Mouse (Mus musculus) MEL (cell line): Measurements from ENCODE around the gene Plxnc1. TPM values are rescaled to one million over a fixed set of nuclear protein-coding genes. Genes with fewer than 3 reads are reported as not detected.

Experiments
- DNase-seq: peaks from one replicate; pipeline ENCODE4 v3.0.0; 2011; ENCODE audit warnings: low read depth, low spot score
- H3K27ac ChIP-seq: 2 replicates; pipeline ENCODE4 v1.5.1; 2012; ENCODE audit warnings: low read depth, mild to moderate bottlenecking, control low read depth, low read length, moderate library complexity; ENCODE audit not compliant: control insufficient read depth
- H3K27me3 ChIP-seq, 2 experiments: fragments of 150-350 bp in 1 of 2; sonication (generic) in 1 of 2; 2 replicates each; pipeline ENCODE4 v1.6.1; 2012; ENCODE audit warnings: low read length in 2 of 2, mild to moderate bottlenecking in 2 of 2, improper control_type of control experiment in 1 of 2, moderate library complexity in 1 of 2; ENCODE audit not compliant: insufficient read depth in 2 of 2, control insufficient read depth in 1 of 2
- H3K36me3 ChIP-seq, 2 experiments: 2 replicates each; pipeline ENCODE4 v1.6.1; 2012 to 2014; ENCODE audit warnings: low read length in 2 of 2, improper control_type of control experiment in 1 of 2, inconsistent platforms in 1 of 2, mild to moderate bottlenecking in 1 of 2; ENCODE audit not compliant: insufficient read depth in 2 of 2, control insufficient read depth in 1 of 2
- H3K4me1 ChIP-seq, 2 experiments: fragments of 150-350 bp in 1 of 2; sonication (generic) in 1 of 2; 2 replicates each; pipeline ENCODE4 v1.6.1; 2012; ENCODE audit warnings: low read length in 2 of 2, improper control_type of control experiment in 1 of 2, mild to moderate bottlenecking in 1 of 2; ENCODE audit not compliant: insufficient read depth in 2 of 2, control insufficient read depth in 1 of 2
- H3K4me3 ChIP-seq, 2 experiments: fragments of 150-350 bp in 1 of 2; sonication (generic) in 1 of 2; 2 replicates each; pipeline ENCODE4 v1.5.1; 2012; ENCODE audit warnings: low read depth in 2 of 2, low read length in 2 of 2, mild to moderate bottlenecking in 2 of 2, moderate library complexity in 2 of 2, control low read depth in 1 of 2, improper control_type of control experiment in 1 of 2; ENCODE audit not compliant: control insufficient read depth in 1 of 2, insufficient read depth in 1 of 2
- H3K79me2 ChIP-seq: 2 replicates; pipeline ENCODE4 v1.6.1; 2012; ENCODE audit warnings: mild to moderate bottlenecking, low read length, moderate library complexity; ENCODE audit not compliant: control insufficient read depth, poor library complexity, insufficient read depth
- H3K9ac ChIP-seq: 2 replicates; pipeline ENCODE4 v1.6.1; 2012; ENCODE audit warnings: low read depth, mild to moderate bottlenecking, control low read depth, low read length, moderate library complexity; ENCODE audit not compliant: control insufficient read depth, poor library complexity, severe bottlenecking
- H3K9me3 ChIP-seq: fragments of 150-350 bp; sonication (generic); replicated peaks from 2 replicates; pipeline ENCODE4 v1.6.1; 2012; ENCODE audit warnings: mild to moderate bottlenecking, low read length, improper control_type of control experiment, moderate library complexity; ENCODE audit not compliant: insufficient read depth
- BHLHE40 ChIP-seq: IDR thresholded peaks from 2 replicates; pipeline ENCODE4 v1.6.1; 2012; ENCODE audit warnings: low read depth, mild to moderate bottlenecking, inconsistent platforms, low read length, improper control_type of control experiment, borderline replicate concordance
- EP300 ChIP-seq, 2 experiments: IDR thresholded peaks; 2 replicates each; pipeline ENCODE4 v1.6.1; 2011; ENCODE audit warnings: improper control_type of control experiment in 2 of 2, low read length in 2 of 2, low read depth in 1 of 2, mild to moderate bottlenecking in 1 of 2
- ETS1 ChIP-seq: IDR thresholded peaks from 2 replicates; pipeline ENCODE4 v1.6.1; 2012; ENCODE audit warnings: low read depth, mild to moderate bottlenecking, inconsistent platforms, low read length, improper control_type of control experiment, moderate library complexity
- GATA1 ChIP-seq: IDR thresholded peaks from 2 replicates; pipeline ENCODE4 v1.6.1; 2011; ENCODE audit warnings: low read depth, low read length, improper control_type of control experiment
- MEF2A ChIP-seq: IDR thresholded peaks from 2 replicates; pipeline ENCODE4 v1.6.1; 2014; ENCODE audit warnings: low read depth, mild to moderate bottlenecking, inconsistent platforms, low read length, improper control_type of control experiment; ENCODE audit not compliant: poor library complexity, insufficient replicate concordance, severe bottlenecking; ENCODE audit errors: extremely low read depth
- MYB ChIP-seq: IDR thresholded peaks from 2 replicates; pipeline ENCODE4 v1.6.1; 2011; ENCODE audit warnings: mild to moderate bottlenecking, low read depth, low read length, improper control_type of control experiment
- POLR2A ChIP-seq, 2 experiments: IDR thresholded peaks; 2 replicates each; pipeline ENCODE4 v1.6.1; 2011 to 2012; ENCODE audit warnings: low read length in 2 of 2, mild to moderate bottlenecking in 2 of 2, control low read depth in 1 of 2, improper control_type of control experiment in 1 of 2, low read depth in 1 of 2, moderate library complexity in 1 of 2; ENCODE audit not compliant: control insufficient read depth in 1 of 2, insufficient read depth in 1 of 2, poor library complexity in 1 of 2
- SIN3A ChIP-seq: IDR thresholded peaks from 2 replicates; pipeline ENCODE4 v1.6.1; 2012; ENCODE audit warnings: low read length, improper control_type of control experiment, inconsistent platforms
- TAL1 ChIP-seq: IDR thresholded peaks from 2 replicates; pipeline ENCODE4 v1.6.1; 2012; ENCODE audit warnings: mild to moderate bottlenecking, inconsistent platforms, low read length, moderate library complexity, mixed read lengths
- TBP ChIP-seq: IDR thresholded peaks from 2 replicates; pipeline ENCODE4 v1.8.0; 2011; ENCODE audit warnings: low read depth, low read length, improper control_type of control experiment
- TCF12 ChIP-seq: IDR thresholded peaks from 2 replicates; pipeline ENCODE4 v1.6.1; 2014; ENCODE audit warnings: low read depth, mild to moderate bottlenecking, inconsistent platforms, low read length, improper control_type of control experiment, moderate library complexity
- ZKSCAN1 ChIP-seq: IDR thresholded peaks from 2 replicates; pipeline ENCODE4 v1.6.1; 2012; ENCODE audit warnings: low read depth, mild to moderate bottlenecking, inconsistent platforms, low read length, improper control_type of control experiment, moderate library complexity
- ZMIZ1 ChIP-seq: IDR thresholded peaks from 2 replicates; pipeline ENCODE4 v1.6.1; 2012; ENCODE audit warnings: low read depth, mild to moderate bottlenecking, inconsistent platforms, low read length, improper control_type of control experiment, moderate library complexity
- polyA plus RNA-seq, 2 experiments: library from polyadenylated mRNA; stranded (reverse) in 1 of 2; unstranded in 1 of 2; fragments of >175 nt in 1 of 2; fragments of >200 nt in 1 of 2; gene quantifications; 2 replicates each; pipeline versions ENCODE4 v1.2.1 to v1.2.4; 2012; ENCODE audit warnings: low replicate concordance in 2 of 2, low read depth in 1 of 2; ENCODE audit not compliant: insufficient read length in 2 of 2, insufficient read depth in 1 of 2, missing spikeins in 1 of 2
- total RNA-seq: library from RNA; depleted of rRNA; stranded (reverse); fragments of 300-350 nt; gene quantifications from 2 replicates; pipeline ENCODE4 v1.2.3, GENCODE M21; 2012

The Plxnc1 gene
- total and polyA plus RNA-seq, 3 experiments: 15.1 to 30.1 TPM; not detected in 1

DNA sequence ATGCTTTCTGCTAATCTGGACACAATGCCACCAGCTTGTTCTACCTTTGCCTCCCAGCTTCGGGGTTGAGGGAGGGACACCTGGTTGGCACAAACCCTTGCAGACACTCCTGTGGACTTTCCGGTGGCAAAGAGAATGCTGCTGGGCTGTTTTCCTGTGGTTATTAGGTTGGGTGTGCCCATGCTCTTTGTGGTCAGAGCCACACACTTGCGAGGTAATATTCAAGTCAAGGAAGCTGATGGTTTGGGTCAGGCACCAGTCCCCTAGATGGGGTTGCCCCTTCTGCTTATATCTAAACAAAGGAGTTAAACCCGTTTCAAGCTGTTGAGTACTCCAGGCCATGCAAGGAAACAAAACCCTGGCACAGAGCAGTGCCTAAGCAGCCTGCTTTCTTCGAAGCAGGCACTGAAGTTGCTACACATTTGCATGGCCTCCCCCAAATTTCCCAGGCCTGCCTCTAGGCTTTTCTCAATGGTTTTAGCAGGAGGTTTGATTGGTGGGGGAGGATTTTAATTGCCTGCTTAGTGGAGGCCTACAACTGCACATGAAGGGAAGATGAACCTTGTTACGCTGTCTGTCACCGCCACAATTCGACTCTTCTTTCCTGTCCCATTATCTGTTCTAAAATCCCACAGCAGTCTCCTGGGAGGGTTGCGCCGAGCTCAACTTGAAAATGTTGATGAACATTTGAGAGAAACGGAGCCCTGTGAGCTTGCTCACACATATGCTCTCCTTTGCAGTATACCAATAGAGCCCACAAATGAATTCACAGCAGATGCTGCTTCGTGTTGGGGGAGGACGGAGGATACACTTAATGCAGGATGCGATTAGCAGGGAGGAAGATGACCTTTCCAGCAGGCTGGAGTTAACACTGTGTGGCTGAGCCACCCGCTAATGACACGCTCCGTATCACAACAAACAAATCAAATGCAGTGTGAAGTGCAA, 132.5 kb downstream of the Plxnc1 start:
- no peak overlapping the region for H3K4me3 ChIP-seq
- TF ChIP-seq TBP (no peak), MEF2A (no peak)
- no peak overlapping the region for H3K27ac ChIP-seq
- H3K4me1 ChIP-seq: peaks cover 0 to 6% of the 10 kb centered on the region in 2 experiments; a peak in 1 of 4 replicates
- no peaks in the 10 kb centered on the region for H3K9me3 ChIP-seq
- H3K27me3 ChIP-seq: no peaks in the 10 kb centered on the region
- DNase-seq: no peak
- no peak overlapping the region for H3K9ac ChIP-seq
- no peaks in the 10 kb centered on the region for H3K79me2 ChIP-seq
- H3K36me3 ChIP-seq: peaks cover 0 to 9% of the 10 kb centered on the region in 2 experiments; a peak in 3 of 4 replicates

DNA sequence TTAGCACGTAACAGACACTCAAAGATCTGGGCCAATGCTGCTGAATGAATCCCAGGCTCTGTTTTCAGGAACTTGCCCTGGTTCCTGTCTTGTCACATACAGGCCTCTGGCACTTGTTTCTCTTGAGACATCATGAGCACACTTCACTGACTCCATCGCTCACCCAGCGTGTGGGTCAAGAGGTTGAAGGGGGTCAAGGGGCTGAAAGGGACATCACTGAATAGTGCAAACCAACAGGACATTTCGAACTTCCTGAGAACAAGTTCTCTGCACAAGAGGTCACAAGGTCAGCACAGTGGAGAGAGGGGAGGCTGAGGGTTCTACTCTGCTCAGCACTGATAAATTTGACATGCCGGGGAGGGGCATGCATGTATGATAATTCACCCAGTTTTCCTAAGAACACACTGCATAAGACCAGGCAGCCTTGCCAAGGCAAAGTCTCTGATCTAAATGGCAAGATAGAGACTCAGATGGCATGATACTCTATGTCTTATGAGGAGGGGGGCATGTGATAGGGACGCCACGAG, 134.6 kb downstream of the Plxnc1 start:
- DNase-seq: no peak
- H3K9me3 ChIP-seq: no peaks in the 10 kb centered on the region
- no peak overlapping the region for H3K9ac ChIP-seq
- no peak overlapping the region for H3K27ac ChIP-seq
- H3K79me2 ChIP-seq: no peaks in the 10 kb centered on the region
- peaks cover 0 to 11% of the 10 kb centered on the region in 2 experiments; a peak in 3 of 4 replicates for H3K36me3 ChIP-seq
- H3K4me1 ChIP-seq: peaks cover 0 to 6% of the 10 kb centered on the region in 2 experiments; a peak in 1 of 4 replicates
- no peaks in the 10 kb centered on the region for H3K27me3 ChIP-seq
- TF ChIP-seq ZKSCAN1: no peak
- 0 out of 4 replicates have a peak, but pooled peaks of 1 of the 2 experiments have one; percentile 13 for TF ChIP-seq EP300 (IDR thresholded peaks at IDR 0.05; ENCODE audit: low read depth in 1 of 2, low read length in 2 of 2)
- no peak for TF ChIP-seq BHLHE40
- TF ChIP-seq MYB: no peak
- no peak for TF ChIP-seq ZMIZ1
- no peak for TF ChIP-seq SIN3A
- H3K4me3 ChIP-seq: no peak overlapping the region

DNA sequence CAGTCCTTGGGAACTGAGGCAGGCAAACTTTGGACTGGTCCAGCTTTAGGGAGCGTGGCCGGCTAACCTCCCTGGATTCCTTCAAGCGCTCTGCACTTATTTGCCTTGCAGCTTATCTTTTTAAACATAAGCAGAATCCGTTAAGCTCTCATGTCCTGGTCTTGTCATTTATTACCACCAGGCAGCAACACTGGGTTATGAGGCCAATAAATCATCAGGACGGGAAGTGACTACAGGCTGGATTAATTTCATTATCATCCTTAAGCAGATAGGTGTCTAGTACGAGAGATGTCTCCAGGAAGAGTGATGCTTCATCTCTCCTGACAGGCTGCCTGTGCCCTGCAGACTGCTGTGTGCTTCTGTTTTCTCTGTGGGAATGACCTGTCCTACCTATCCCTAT, 136.4 kb downstream of the Plxnc1 start:
- peaks cover 0 to 11% of the 10 kb centered on the region in 2 experiments; a peak in 3 of 4 replicates for H3K36me3 ChIP-seq
- no peak overlapping the region for H3K27ac ChIP-seq
- DNase-seq: peak; percentile 54
- no peaks in the 10 kb centered on the region for H3K79me2 ChIP-seq
- H3K9ac ChIP-seq: no peak overlapping the region
- H3K4me3 ChIP-seq: no peak overlapping the region
- H3K4me1 ChIP-seq: peaks cover 0 to 6% of the 10 kb centered on the region in 2 experiments; a peak in 1 of 4 replicates
- no peaks in the 10 kb centered on the region for H3K27me3 ChIP-seq
- no peak for TF ChIP-seq POLR2A (IDR thresholded peaks at IDR 0.05; ENCODE audit: control insufficient read depth in 1 of 2, insufficient read depth in 1 of 2, low read depth in 1 of 2, low read length in 2 of 2, poor library complexity in 1 of 2)
- peak; percentile 57; the same call in 1 of the 2 replicates for TF ChIP-seq ETS1
- peak; percentile 61 for TF ChIP-seq TAL1
- peak; percentile 64 to 90 for TF ChIP-seq EP300 (IDR thresholded peaks at IDR 0.05; ENCODE audit: low read depth in 1 of 2, low read length in 2 of 2)
- TF ChIP-seq TCF12: peak; percentile 81
- peak; percentile 39 for TF ChIP-seq SIN3A
- peak; percentile 54; the same call in 1 of the 2 replicates for TF ChIP-seq MYB
- no peak for TF ChIP-seq ZKSCAN1
- TF ChIP-seq GATA1: peak; percentile 60
- TF ChIP-seq, all 39 proteins: peak for 7
- no peaks in the 10 kb centered on the region for H3K9me3 ChIP-seq
